Mouse (Mus musculus) gastrocnemius, postnatal 4 days (tissue): ENCODE data around the gene Gabpa. TPM values are rescaled to one million over a fixed set of nuclear protein-coding genes. Genes with fewer than 3 reads are reported as not detected.

Source experiments
- DNase-seq, 2 experiments: peaks; one replicate each; pipeline ENCODE4 v3.0.0; 2021 to 2022; ENCODE audit warnings: low spot score in 2 of 2, mixed read lengths in 2 of 2
- long read RNA-seq, 2 experiments: library from polyadenylated mRNA; stranded (forward); transcript quantifications; one replicate each; pipeline ENCODE4 v2.0.0; 2021
- total RNA-seq, 2 experiments: library from RNA; stranded (reverse); gene quantifications; 2 replicates each; pipeline ENCODE4 v1.2.3; 2021

Gabpa gene
- total RNA-seq, result 10 to 100 TPM; 42.0 to 46.9 TPM
- long read RNA-seq, experiment 1, full-length matches to known transcripts, result 34 of 42 reads
- long read RNA-seq, experiment 1, partial matches to known transcripts, result 3 of 42 reads
- long read RNA-seq, experiment 1, other reads (novel, unspliced or antisense), result 5 of 42 reads
- long read RNA-seq, experiment 2, full-length matches to known transcripts, result 32 of 42 reads
- long read RNA-seq, experiment 2, partial matches to known transcripts, result 4 of 42 reads
- long read RNA-seq, experiment 2, other reads (novel, unspliced or antisense), result 6 of 42 reads

DNA sequence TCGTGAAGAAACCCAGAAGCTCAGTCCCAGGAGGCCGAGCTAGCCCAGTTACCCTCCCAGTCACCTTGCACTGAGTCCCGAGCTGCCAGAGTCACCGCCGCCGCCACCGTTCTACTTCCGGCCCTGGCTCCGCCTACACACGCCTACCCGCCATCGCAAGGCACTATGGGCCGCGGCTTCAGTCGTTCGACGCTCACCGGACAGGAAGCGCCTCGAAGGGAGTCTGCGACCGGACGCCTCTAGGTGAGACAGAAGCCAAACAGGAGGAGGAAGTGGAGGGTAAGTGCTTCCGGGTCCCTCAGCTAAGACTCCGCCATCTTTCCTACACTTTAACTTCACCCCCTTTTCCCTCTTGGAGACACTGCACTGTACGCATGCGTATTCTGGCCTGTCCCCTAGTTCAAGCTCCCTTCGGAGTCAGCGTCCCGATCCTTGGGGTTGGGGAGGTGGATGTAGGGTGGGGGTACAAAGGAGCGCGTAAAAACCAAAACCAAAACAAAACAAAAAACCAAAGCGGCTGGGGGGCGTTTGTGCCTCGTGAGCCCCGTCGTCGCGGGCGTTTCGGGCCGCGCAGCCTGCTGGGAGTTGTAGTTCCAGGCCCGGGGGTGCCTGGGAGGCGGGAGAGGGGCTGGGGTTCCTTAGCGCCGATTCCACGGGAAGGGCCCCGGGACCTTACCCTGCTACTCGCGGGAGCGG, at the start of gene Gabpa:
Gabpa (plus strand) TSS at position 181 of the 696 bp plus-strand sequence.
- DNase-seq, result peak; percentile 65 to 87

DNA sequence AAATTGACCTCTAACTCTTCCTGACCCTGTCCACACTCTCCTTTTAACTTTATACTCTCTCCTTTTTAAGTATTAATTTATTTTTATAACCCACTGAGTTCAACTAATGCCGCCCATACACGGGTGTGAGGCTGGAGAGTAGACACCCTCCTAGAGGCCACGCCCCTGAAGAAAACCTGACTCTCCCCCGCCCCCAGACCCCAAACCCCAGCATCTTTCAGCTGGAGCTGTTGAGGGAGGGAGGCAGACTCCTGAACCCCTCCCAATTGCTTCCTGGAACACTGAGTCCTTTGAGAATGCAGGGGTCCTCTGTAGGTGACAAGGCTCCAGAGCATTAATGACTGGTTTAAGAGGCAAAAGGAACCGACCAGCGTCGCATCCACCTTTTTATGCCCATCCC, 49.8 kb upstream of the Gabpa start:
- DNase-seq, result no peak

DNA sequence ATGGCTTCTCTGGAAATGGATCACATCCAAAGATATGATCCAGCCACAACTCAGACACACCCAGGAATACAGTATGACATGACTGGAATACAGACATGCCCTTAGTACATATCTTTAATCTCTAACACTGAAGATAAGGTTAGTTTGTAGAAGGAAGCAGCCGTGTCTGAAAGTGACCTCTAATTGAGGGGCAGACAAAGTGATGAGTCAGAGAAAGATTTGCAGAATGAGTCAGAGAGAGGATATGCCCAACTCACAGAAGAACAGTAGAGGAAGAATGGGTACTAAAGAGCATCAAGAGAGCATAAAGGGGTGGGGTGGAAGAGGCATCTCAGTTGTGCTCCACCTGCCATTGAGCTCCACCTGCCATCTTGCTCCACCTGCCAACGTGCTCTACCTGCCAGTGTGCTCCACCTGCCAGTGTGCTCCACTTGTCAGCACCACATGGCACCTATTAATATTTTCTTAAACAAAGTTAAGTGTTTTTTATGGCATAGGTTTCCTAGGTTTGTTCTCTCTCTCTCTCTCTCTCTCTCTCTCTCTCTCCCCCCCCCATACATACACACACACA, 44.0 kb upstream of the Gabpa start:
- DNase-seq, result no peak

DNA sequence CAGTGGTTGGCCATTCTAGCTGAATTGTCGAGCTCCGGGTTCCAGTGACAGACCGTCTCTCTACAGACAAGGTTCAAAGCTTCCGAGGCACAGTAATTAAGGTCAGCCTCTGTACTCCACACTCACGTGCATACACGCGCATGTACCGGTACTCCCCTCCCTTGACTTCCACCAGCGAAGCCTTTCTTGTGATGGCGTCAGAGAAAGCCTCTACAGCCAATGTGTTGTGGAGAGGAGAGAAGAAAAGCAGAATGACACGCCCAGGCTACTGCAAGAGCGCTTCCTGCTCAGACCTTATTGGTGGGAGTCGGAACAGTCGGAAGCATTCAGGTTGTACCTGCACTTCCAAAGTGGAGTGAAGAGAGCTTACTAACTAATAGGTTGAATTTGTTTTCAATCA, 41.3 kb upstream of the Gabpa start:
- no peak for DNase-seq

DNA sequence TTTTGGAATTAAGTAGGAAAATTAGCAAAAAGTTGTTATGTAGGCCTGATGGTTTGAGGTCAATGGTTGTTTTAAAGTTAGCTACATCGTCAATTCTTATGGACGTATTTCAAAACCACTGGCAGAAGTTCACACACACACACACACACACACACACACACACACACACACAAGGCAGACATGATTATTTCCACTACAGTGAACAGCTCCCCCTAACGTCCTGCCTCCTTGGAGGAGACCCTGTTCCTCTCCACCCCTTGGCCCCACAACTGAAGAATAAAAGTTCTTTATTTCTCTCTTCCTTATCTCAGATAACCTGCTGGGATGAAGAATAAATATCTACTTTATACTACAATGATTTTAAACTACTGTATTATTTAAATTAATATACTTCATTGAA, 39.4 kb upstream of the Gabpa start:
- no peak for DNase-seq

DNA sequence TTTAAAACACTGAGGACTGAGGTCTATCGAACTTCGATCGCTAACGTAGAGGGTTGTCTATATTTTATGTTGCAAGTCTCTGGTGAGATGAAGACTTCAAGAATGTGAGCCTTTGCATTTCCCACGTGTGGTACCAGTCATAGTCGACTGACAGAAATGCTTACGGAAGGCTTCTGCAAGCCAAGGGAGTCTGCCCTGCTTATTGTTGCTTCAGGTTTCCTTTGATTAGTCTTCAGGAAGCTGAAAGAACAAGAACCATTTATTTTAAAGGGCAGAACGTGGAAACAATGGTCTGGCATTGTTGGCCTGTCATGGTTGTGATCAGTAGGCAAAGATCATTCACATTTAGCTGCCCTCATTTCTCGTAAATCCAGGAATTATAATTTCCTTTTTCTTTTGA, 38.0 kb upstream of the Gabpa start:
- DNase-seq, result no peak

DNA sequence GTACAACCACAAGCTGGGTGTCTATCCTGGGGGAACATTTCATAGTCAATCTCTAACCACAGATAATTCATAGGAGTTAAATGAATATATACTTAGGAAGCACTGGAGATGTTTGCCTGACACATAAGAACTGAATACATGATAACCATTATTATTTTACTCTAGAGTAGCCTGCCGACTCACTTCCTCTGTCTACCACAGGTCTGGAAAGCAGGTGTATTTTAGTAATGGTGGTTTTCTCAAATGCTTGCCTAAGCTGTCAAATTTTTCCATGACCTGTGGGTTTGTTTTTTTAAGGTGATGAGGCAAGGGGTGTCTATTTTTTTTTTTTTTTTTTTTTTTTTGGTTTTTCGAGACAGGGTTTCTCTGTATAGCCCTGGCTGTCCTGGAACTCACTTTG, 34.7 kb upstream of the Gabpa start:
- DNase-seq, result no peak

DNA sequence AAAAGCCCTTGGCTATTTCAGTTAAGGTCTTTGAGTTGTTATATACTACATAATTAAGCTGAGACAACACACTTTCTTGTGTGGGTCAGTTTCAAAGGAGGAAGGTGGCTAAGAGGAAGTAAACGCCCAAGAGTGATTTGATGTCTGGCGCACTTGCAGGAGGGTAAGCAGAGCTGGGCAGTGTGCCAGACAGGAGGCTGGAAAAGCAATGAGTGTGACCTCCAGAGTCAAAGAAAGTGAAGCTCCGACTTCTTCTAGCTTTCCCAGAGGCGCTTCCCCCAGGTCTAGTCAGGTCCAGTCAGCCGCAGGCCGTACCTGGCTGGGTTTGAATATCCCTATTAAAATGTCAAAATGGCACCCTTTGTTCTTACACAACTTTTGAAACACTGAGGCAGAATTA, 32.5 kb upstream of the Gabpa start:
- DNase-seq, result peak in 1 of 2 experiments; percentile 23

DNA sequence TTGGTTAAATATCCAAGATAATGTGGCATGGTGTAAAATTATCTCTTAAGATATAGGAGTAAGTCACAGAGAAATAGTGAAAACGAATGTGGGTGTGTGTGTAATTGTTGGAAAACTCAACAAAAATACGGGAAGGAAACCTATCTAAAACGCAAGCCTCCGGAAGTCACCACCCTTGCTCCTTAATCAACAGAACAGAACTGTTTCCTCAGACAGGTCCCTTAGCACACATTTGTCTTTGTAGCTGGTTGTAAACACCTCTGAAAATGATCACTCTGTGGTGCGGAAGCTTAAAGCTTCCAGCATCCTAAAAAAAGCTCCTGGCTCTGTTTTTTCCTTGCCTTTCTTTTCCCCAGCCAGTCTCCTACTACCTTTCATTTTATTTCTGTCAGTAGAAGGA, 29.9 kb upstream of the Gabpa start:
- no peak for DNase-seq

DNA sequence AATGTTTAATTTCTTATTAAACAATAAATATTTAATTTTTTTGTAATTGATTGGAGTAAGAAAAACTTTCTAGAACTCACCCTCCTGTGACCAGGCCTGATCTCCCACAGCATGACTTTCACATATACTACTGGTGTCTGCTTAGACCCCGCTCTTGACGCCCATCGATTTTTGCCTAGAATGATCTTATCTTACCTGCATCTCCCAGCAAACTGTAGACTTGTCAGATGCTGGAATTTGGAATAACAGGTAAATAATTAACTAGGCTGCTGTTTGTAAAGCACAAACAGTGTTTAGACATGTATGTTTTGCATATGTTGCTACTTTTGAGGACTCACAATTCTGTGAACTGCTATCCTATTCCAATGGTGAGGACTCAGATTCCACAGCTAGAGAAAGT, 28.6 kb upstream of the Gabpa start:
- DNase-seq, result no peak

DNA sequence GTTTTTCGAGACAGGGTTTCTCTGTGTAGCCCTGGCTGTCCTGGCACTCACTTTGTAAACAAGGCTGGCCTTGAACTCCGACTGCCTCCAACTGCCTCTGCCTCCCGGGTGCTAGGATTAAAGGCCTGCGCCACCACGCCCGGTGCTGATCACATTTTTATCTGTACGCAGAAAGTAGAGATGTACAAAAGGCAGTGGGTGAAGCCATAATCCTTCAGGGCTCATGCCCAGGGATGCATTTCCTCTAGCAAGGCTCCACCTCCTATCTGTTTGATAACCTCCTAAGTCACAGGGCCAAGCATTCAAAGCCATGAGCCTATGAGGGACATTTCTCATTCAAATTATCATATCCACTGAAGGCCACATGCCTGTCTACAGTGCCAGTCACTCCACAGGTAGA, 26.9 kb upstream of the Gabpa start:
- no peak for DNase-seq

DNA sequence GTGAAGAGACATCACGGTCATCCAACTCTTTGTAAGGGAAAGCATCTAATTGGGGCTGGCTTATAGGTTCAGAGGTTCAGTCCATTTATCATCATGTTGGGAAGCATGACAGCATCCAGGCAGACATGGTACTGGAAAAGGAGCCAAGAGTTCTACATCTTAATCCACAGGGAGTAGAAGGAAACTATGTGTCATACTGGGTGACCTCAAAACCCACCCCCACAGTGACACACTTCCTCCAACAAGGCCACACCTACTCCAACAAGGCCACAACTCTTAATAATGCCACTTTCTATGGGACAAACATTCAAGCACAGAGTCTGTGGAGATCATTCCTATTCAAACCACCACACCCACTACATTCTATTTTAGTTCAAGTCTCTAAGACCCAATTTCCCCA, 24.5 kb upstream of the Gabpa start:
- DNase-seq, result no peak

DNA sequence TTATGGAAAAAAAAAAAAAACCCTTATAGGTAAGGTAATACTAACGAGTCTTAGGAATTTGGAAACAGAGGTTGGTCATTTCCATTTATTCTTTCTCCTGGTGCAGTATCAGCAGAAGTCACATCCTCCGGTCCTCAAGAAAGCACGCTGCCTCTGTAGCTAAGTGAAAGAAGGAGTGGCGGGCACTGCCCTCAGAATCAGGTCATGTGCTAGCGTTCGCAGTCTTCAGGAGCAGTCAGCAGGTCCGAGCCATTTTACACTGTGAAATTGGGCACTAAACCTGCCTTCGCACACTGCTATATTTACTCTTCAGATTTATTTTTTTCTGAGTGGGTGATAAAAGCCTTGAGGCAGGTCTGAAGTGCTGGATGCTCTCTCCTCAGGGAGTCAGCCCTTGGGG, 20.9 kb upstream of the Gabpa start:
- DNase-seq, result no peak

DNA sequence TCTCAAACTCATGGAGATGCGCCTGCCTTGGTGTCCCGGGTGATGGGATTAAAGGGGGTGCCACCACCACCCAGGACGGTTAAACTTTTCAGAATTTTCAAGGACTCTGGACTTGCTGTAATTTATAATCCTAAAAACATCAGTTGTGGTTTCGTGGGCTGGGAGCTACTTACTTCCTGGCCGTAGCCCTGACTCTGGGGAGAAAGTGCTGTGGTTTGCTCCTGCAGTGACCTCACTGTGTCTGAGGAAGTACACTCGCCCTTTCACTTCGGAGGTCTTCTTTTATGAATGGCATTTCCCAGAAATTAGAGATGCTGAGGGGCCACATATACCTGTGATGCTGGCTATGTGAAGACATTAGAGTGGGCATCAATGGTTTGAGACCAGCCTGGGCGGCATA, 20.2 kb upstream of the Gabpa start:
- no peak for DNase-seq

DNA sequence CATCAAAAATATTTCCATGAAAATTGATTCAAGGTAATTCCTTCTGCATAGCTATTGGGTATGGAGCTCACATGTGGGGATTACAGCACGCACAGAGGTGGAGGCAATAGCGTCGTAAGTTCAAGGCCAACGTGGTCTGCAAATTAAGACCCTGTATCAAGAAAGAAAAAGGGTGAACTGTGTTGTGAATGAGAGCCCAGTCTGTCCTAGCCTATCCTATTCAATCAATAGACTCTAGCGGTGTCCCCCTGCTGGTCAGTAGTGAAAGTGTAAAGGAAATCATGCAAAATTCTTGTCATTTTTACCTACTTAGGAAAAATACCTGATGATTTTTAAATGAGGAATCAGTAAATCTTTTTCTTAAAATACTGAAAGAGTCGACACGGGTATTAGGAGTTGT, 17.3 kb upstream of the Gabpa start:
- peak in 1 of 2 experiments; percentile 18 for DNase-seq

DNA sequence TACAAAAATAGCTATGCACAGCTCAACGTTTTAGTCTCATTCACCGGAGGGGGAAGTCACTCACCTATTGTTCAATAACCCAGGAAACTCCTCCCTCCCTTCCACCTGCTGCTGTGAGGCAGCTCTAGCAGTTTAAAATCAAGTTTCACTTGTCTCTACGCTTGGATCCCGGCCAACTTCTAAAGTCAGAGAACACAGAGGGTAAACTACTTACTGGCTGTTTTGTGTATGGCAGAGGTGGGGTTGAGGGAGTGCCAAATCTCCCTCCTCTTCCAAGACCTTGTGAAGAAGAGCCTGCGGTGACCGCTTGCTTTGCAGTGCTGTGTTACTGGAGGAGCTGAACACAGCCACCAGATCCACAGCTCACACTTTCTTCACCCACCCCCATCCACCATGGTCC, 9.7 kb upstream of the Gabpa start:
- DNase-seq, result peak in 1 of 2 experiments; percentile 28

DNA sequence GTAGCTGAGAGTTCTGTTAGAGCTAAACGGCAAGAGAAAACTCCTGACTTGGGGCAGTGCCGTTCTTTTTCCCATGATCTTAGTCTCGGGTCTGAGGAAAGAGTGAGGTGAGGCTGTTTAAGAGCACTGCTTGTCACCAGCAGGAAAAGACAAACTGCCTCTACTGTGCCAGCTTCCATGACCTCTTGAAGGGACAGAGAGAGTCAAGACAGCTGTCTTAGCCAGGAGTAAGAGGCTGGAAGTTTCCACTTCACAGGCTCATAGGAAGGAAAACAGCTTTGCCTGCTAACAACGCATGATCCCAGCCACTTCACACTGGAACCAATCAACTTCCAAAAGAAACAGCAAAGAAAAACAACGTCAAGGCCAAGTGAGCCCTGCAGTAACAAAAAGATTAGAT, 3.0 kb upstream of the Gabpa start:
- no peak for DNase-seq

DNA sequence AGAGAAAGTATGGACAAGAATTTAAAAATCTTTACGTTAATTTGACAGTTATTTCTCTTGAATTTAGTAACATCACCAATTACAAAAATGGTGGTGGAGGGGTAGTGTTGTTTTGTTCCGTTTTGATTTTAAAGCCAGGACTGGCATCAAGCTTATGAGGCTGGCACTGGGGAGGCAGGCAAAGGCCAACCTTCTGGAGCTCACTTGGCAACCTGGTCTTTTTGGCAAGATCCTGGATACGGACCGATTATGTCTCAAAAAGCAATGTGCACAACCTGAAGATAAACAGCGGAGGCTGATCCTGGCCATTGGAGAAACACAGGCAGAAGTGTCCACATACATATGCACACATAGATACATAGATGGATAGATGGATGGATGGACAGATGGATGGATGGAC, 2.0 kb upstream of the Gabpa start:
- DNase-seq, result no peak

DNA sequence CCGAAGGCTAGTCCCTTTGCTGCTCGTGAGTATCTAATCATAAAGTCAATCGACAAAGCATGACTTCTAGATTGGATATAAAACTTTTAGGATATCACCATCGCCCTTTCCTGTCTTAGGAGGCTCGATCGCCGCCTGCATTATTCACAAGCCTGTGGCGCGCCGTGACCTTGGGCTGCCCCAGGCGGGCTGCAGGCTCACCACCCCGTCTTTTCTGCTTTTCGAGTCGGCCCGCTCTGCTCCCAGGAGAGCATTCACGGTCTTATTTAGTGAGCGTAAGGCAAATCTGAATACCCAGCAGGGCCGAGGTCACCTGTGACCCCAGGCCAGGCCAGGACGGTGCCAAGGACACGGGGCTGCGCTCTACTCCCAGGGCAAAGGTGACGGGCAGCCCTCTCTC, 381 bp upstream of the Gabpa start:
- no peak for DNase-seq

DNA sequence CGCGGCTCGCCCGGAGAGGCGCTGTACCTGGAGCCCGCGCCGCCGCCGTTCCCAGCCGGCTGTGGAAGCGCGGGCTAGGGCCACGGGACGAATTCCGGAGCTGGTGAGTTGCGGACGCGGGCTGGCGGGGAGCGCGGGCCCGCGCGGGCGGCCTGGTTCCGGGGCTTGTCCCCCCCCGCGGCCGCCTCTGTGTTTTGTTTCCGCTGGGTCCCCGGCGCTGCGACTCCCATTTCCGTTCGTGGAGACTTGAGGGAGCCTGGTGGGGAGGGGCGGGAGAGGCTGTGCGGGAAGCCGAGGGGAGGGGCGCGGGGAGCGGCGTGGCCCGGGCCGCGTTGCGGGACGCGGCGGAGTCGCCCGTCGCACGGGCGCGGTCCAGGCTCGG, 707 bp downstream of the Gabpa start, which contains the start of gene Atp5j:
Atp5j (minus strand) TSS at position 185 of the 382 bp plus-strand sequence.
- DNase-seq, result peak; percentile 67 to 86

DNA sequence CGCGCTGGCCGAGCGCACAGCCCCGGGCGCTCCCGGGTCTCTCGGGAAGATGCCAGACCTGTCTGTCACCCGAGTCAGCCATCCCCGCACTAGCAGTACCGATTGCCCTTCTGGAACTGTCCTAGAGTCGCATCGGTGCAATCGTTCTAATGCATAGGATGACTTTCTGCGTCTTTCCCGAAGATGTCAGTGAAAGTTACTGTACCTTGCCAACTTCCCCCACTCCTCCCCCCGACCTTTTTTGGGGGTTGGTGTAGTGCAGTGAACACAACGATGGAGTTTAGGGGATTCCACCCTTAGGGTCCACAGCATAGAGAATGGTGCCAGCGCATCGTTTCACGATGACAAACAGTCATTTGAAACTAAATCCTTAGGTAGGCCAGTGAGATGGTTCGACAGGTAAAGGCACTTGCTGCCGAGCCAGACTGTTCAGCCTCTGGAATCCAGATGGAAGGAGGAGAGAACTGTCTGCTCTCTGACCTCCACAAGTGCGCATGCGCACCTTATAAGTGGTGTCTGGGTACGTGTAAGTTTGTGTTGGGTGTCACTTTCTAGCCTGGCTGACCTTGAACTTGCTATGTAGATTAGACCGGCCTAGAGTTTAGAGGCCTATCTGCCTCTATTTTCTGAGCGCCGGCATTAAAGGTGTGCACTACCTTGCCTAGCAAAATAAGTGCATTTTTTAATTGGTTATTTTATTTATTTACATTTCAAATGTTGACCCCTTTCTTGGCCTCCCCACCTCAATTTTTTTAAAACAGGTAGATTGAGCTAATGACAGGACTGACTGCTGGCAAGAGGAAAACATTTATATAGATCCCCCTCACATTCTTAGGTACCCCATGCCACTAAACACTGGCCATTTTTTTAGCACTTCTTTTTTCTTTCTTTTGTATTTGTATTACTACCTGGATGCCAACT, 1.4 kb downstream of the Gabpa start:
- peak in 1 of 2 experiments; percentile 48 for DNase-seq

DNA sequence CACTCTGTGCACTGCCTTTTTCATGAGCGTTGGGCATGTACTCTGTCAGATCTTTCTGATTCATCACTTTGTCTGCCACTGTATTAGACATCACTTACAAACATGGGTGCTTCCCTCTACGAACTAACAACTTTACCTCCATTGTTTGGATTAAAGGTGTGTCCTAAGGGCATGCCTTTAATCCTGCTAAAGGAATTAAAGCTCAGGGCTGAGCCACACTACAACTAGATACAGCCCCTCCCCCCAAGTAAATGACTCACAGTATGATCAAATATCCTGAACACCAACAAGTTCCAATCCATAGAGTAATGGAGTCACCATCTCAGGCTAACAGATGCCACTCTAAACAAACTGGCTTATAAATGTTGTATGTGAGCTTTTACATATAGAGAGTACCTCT, 3.9 kb downstream of the Gabpa start:
- DNase-seq, result no peak
